ENCODE assay signal across 8 mouse cellular contexts in the genomic region with DNA sequence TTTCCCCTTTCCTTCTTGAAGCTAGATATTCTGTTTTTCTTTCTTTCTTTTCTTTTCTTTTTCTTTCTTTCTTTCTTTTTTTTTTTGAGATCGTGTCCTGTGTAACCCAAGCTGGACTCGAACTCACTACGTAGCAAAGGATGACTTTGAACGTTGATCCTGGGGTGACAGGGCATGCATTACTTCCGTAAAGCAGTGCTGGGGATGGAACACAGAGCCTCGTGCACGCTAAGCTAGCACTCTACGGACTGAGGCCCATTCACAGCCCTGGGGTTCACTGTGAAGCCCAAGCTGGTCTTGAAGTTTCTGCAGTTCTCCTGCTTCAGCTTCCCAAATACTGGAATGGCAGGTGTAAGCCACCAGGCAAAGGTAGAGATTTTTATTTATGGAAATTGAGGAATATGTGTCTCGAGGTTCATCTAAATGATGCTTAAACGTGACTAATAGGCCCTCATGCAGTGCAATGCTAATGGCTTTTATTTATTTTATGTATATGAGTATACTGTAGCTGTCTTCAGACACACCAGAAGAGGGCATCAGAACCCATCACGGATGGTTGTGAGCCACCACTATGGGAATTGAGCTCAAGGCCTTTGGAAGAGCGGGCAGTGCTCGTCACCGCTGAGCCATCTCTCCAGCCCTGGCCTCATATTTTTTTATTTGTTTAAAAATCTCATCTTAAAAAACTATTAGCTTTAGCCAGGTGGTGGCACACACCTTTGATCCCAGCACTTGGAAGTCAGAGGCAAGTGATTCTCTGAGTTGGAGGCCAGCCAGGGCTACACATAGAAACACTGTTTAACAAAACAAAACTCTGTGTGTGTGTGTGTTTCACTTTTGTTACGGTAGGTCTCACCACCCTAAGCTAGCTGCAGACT. TPM values are rescaled to one million over a fixed set of nuclear protein-coding genes. Genes with fewer than 3 reads are reported as not detected.
DNase-seq lines count a peak whose midpoint lies in the region; TF ChIP-seq lines count a peak whose summit lies in the region.

No protein-coding gene starts in this region.

- no peaks in the 10 kb centered on the region; the same call in 1 of the 2 replicates for H3K4me1 ChIP-seq in spleen, adult 2 months (ENCODE audit: control insufficient read depth, insufficient read depth, insufficient read length)
- H3K4me1 ChIP-seq in forebrain, embryonic 10.5 days: peaks cover 17% of the 10 kb centered on the region
- H3K4me1 ChIP-seq in limb, embryonic 10.5 days: peaks cover 17% of the 10 kb centered on the region

- peak overlapping the region; percentile 97 for H3K4me3 ChIP-seq in spleen, adult 2 months (ENCODE audit: extremely low read depth, insufficient read depth, insufficient read length)
- H3K4me3 ChIP-seq in forebrain, embryonic 10.5 days: peak overlapping the region; percentile 70
- peak overlapping the region; percentile 93 for H3K4me3 ChIP-seq in limb, embryonic 10.5 days

- H3K27ac ChIP-seq in spleen, adult 2 months (ENCODE audit: insufficient read depth, low read length): peak overlapping the region; percentile 82
- peak overlapping the region; percentile 88 for H3K27ac ChIP-seq in forebrain, embryonic 10.5 days
- peak overlapping the region; percentile 90 for H3K27ac ChIP-seq in limb, embryonic 10.5 days

- no peaks in the 10 kb centered on the region for H3K9me3 ChIP-seq in forebrain, embryonic 10.5 days
- H3K9me3 ChIP-seq in limb, embryonic 10.5 days (replicated peaks): no peaks in the 10 kb centered on the region

- TF ChIP-seq CTCF in spleen, adult 2 months (IDR thresholded peaks at IDR 0.05; ENCODE audit: extremely low read depth, insufficient read depth, insufficient read length, insufficient replicate concordance): no peak

- DNase-seq in spleen, adult 2 months (ENCODE audit: low read depth in 1 of 2, low spot score in 2 of 2): no peak
- DNase-seq in spleen, postnatal 10 days (ENCODE audit: low spot score in 2 of 2): no peak
- DNase-seq in forebrain, embryonic 10.5 days (ENCODE audit: extremely low spot score, low spot score): no peak
- DNase-seq in limb, embryonic 10.5 days (ENCODE audit: low spot score): no peak
- peak; percentile 35 for DNase-seq in splenic B cell, adult 2 months (ENCODE audit: low read depth, low spot score)
- DNase-seq in cerebellum, postnatal 10 days: no peak
- DNase-seq in natural killer cell, adult 2 months (ENCODE audit: low spot score in 2 of 2): no peak
- DNase-seq in thymus, adult 18-20 months: no peak

- no peaks in the 10 kb centered on the region for H3K36me3 ChIP-seq in spleen, adult 2 months (ENCODE audit: control insufficient read depth, insufficient read depth, low read length)
- peaks cover 32% of the 10 kb centered on the region for H3K36me3 ChIP-seq in forebrain, embryonic 10.5 days (replicated peaks)
- peaks cover 34% of the 10 kb centered on the region for H3K36me3 ChIP-seq in limb, embryonic 10.5 days
- H3K36me3 ChIP-seq in splenic B cell, adult 2 months (ENCODE audit: control insufficient read depth, insufficient read depth, low read length, poor library complexity, severe bottlenecking): 0 out of 2 replicates have a peak, but pooled peaks cover 4% of the 10 kb centered on the region

- WGBS in spleen, adult 2 months: 19% methylated on average over 15 of the region's 15 CpGs
- 34% methylated on average over 15 of the region's 15 CpGs for WGBS in forebrain, embryonic 10.5 days
- WGBS in limb, embryonic 10.5 days: 35% methylated on average over 15 of the region's 15 CpGs

- no peak for TF ChIP-seq POLR2A in spleen, adult 2 months (IDR thresholded peaks at IDR 0.05; ENCODE audit: low read depth, low read length)

- H3K27me3 ChIP-seq in spleen, adult 2 months (ENCODE audit: control insufficient read depth, insufficient read depth, low read length): no peaks in the 10 kb centered on the region
- H3K27me3 ChIP-seq in forebrain, embryonic 10.5 days (ENCODE audit: poor library complexity, severe bottlenecking): no peaks in the 10 kb centered on the region
- H3K27me3 ChIP-seq in limb, embryonic 10.5 days (ENCODE audit: low read depth, poor library complexity, severe bottlenecking): no peaks in the 10 kb centered on the region
- no peaks in the 10 kb centered on the region for H3K27me3 ChIP-seq in splenic B cell, adult 2 months (ENCODE audit: control insufficient read depth, insufficient read depth, low read length, poor library complexity, severe bottlenecking)

RNA-seq across cellular contexts. Expression of a gene that starts 2.1 kb away (rescaled TPM):
- 82.8 and 86.9 TPM in 2 replicates for polyA plus RNA-seq in spleen, adult 2 months (2012; rRNA removed)
- 440 and 447 TPM in 2 replicates for polyA plus RNA-seq in forebrain, embryonic 10.5 days (2016; fragmentation: Nextera tagmentation; extraction: Ambion mirVana)
- 431 and 443 TPM in 2 replicates for polyA plus RNA-seq in limb, embryonic 10.5 days (2016; fragmentation: Nextera tagmentation; extraction: Ambion mirVana)

RNA-seq across cellular contexts. Expression of a gene that starts 23.3 kb away (rescaled TPM):
- 0.06 TPM in 1 of 2 replicates, not detected in the other for polyA plus RNA-seq in spleen, adult 2 months (2012; rRNA removed)
- polyA plus RNA-seq in forebrain, embryonic 10.5 days (2016; fragmentation: Nextera tagmentation; extraction: Ambion mirVana): 0.10 TPM in 1 of 2 replicates, not detected in the other
- 0.06 and 0.08 TPM in 2 replicates for polyA plus RNA-seq in limb, embryonic 10.5 days (2016; fragmentation: Nextera tagmentation; extraction: Ambion mirVana)

RNA-seq across cellular contexts. Expression of a gene that starts 31.0 kb away (rescaled TPM):
- polyA plus RNA-seq in spleen, adult 2 months (2012; rRNA removed): 10.1 and 10.7 TPM in 2 replicates
- 4.2 and 4.5 TPM in 2 replicates for polyA plus RNA-seq in forebrain, embryonic 10.5 days (2016; fragmentation: Nextera tagmentation; extraction: Ambion mirVana)
- polyA plus RNA-seq in limb, embryonic 10.5 days (2016; fragmentation: Nextera tagmentation; extraction: Ambion mirVana): 5.9 and 7.1 TPM in 2 replicates

RNA-seq across cellular contexts. Expression of a gene that starts 31.6 kb away (rescaled TPM):
- polyA plus RNA-seq in spleen, adult 2 months (2012; rRNA removed): 52.2 and 52.4 TPM in 2 replicates
- polyA plus RNA-seq in forebrain, embryonic 10.5 days (2016; fragmentation: Nextera tagmentation; extraction: Ambion mirVana): 2.8 and 4.2 TPM in 2 replicates
- 4.0 and 4.5 TPM in 2 replicates for polyA plus RNA-seq in limb, embryonic 10.5 days (2016; fragmentation: Nextera tagmentation; extraction: Ambion mirVana)

RNA-seq across cellular contexts. Expression of a gene that starts 56.0 kb away (rescaled TPM):
- 125 and 143 TPM in 2 replicates for polyA plus RNA-seq in spleen, adult 2 months (2012; rRNA removed)
- 571 and 588 TPM in 2 replicates for polyA plus RNA-seq in forebrain, embryonic 10.5 days (2016; fragmentation: Nextera tagmentation; extraction: Ambion mirVana)
- polyA plus RNA-seq in limb, embryonic 10.5 days (2016; fragmentation: Nextera tagmentation; extraction: Ambion mirVana): 664 and 686 TPM in 2 replicates
